Mouse (Mus musculus) G1E (cell line): ENCODE data around the gene Vac14.

ENCODE experiments used
- CTCF ChIP-seq: IDR thresholded peaks from 2 replicates; pipeline ENCODE4 v1.5.1; 2012; ENCODE audit warnings: low read depth, low read length, inconsistent platforms, mixed read lengths
- GATA1 ChIP-seq: IDR thresholded peaks from 2 replicates; pipeline ENCODE4 v1.6.1; 2012; ENCODE audit warnings: borderline replicate concordance, low read length, inconsistent platforms, mixed read lengths
- GATA2 ChIP-seq: IDR thresholded peaks from 2 replicates; pipeline ENCODE4 v1.6.1; 2012; ENCODE audit warnings: low read depth, low read length, inconsistent platforms, borderline replicate concordance
- TAL1 ChIP-seq: conservative IDR thresholded peaks from 2 replicates; pipeline ENCODE4 v1.6.1; 2012; ENCODE audit warnings: low read depth, low read length, inconsistent platforms, mixed read lengths

DNA sequence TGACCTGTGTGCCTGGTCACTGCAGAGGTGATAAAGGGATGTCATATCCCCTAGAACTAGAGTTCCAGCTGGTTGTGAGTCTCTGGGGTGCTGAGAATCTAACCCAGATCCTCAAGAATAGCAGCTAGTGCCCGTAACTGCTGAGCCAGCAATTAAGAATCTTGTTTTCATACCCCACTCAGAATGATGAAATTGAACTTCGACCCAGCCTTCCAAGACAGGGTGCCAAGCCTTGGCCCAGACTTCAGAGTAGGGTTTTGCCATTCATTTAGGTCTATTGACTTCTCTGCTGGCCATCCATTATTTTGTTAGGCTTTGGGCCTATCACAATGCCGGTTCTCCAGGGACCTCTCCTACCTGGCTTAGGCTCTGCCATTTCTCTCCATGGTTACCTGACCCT, 15.4 kb downstream of the Vac14 start:
- TF ChIP-seq CTCF = no peak
- no peak for TF ChIP-seq GATA1
- no peak for TF ChIP-seq TAL1
- TF ChIP-seq GATA2 = no peak
